In genomic region chr6:121245127-121246036, GRCm38 (mm10) we compare ENCODE assay signal across 8 mouse cellular contexts. TPM values are rescaled to one million over a fixed set of nuclear protein-coding genes. Genes with fewer than 3 reads are reported as not detected.
DNase-seq lines count a peak whose midpoint lies in the region; ATAC-seq and TF ChIP-seq lines count a peak whose summit lies in the region.

Usp18 (plus strand) TSS chr6:121245906.

- no peaks in the 10 kb centered on the region for H3K36me3 ChIP-seq in forebrain, embryonic 13.5 days (ENCODE audit: poor library complexity, severe bottlenecking)
- no peaks in the 10 kb centered on the region for H3K36me3 ChIP-seq in liver, embryonic 16.5 days (ENCODE audit: control insufficient read depth, insufficient read depth)
- no peaks in the 10 kb centered on the region for H3K36me3 ChIP-seq in neural tube, embryonic 12.5 days
- no peaks in the 10 kb centered on the region for H3K36me3 ChIP-seq in stomach, postnatal 0 days (ENCODE audit: control insufficient read depth, insufficient read depth, low read length)

- H3K4me1 ChIP-seq in forebrain, embryonic 13.5 days = 0 out of 2 replicates have a peak, but pooled peaks cover 7% of the 10 kb centered on the region
- peaks cover 12% of the 10 kb centered on the region for H3K4me1 ChIP-seq in liver, embryonic 16.5 days (ENCODE audit: control insufficient read depth, low read depth, low read length)
- H3K4me1 ChIP-seq in neural tube, embryonic 12.5 days = no peaks in the 10 kb centered on the region
- no peaks in the 10 kb centered on the region; the same call in 1 of the 2 replicates for H3K4me1 ChIP-seq in stomach, postnatal 0 days (replicated peaks; ENCODE audit: control insufficient read depth, insufficient read depth)

- ATAC-seq in cerebellum, adult (ENCODE audit: insufficient number of reproducible peaks, low FRiP score, low TSS enrichment) = peak; percentile 68; the same call in 1 of the 2 replicates
- peak; percentile 96 for ATAC-seq in forebrain, embryonic 13.5 days
- ATAC-seq in liver, embryonic 16.5 days (ENCODE audit: low read depth) = peak; percentile 88
- peak; percentile 88 for ATAC-seq in neural tube, embryonic 12.5 days (ENCODE audit: low FRiP score, low read depth)
- ATAC-seq in stomach, postnatal 0 days (ENCODE audit: low FRiP score, low TSS enrichment) = peak; percentile 94

- H3K4me3 ChIP-seq in forebrain, embryonic 13.5 days = peak within 1 kb of the TSS; percentile 59
- H3K4me3 ChIP-seq in liver, embryonic 16.5 days (ENCODE audit: low read depth, low read length) = peak within 1 kb of the TSS; percentile 83
- H3K4me3 ChIP-seq in neural tube, embryonic 12.5 days = peak within 1 kb of the TSS; percentile 46
- peak within 1 kb of the TSS; percentile 60 for H3K4me3 ChIP-seq in stomach, postnatal 0 days (ENCODE audit: low read depth, low read length)

- TF ChIP-seq EP300 in stomach, postnatal 0 days (optimal IDR thresholded peaks at IDR 0.05) = no peak

- peak; percentile 19; the same call in 1 of the 2 replicates for TF ChIP-seq CTCF in stomach, postnatal 0 days (IDR thresholded peaks at IDR 0.05; ENCODE audit: low read depth)

- WGBS in forebrain, embryonic 13.5 days = 10% methylated on average over 35 of the region's 35 CpGs
- WGBS in large intestine, adult 2 months = 3% methylated on average over 35 of the region's 35 CpGs
- WGBS in liver, embryonic 16.5 days (ENCODE audit: insufficient replicate concordance) = 3% methylated on average over 35 of the region's 35 CpGs
- WGBS in neural tube, embryonic 12.5 days = 12% methylated on average over 35 of the region's 35 CpGs
- WGBS in stomach, postnatal 0 days = 4% methylated on average over 35 of the region's 35 CpGs

- peak within 1 kb of the TSS; percentile 73 for H3K4me2 ChIP-seq in forebrain, embryonic 13.5 days
- peak within 1 kb of the TSS; percentile 82 for H3K4me2 ChIP-seq in liver, embryonic 16.5 days (ENCODE audit: low read depth, low read length)
- peak within 1 kb of the TSS; percentile 67 for H3K4me2 ChIP-seq in neural tube, embryonic 12.5 days (replicated peaks)
- H3K4me2 ChIP-seq in stomach, postnatal 0 days (replicated peaks; ENCODE audit: low read depth) = peak within 1 kb of the TSS; percentile 52

- peak; percentile 50 for DNase-seq in ES-CJ7 (ENCODE audit: low read depth, low spot score)
- DNase-seq in heart, postnatal 10 days = peak; percentile 92
- peak; percentile 65 for DNase-seq in large intestine, adult 2 months (ENCODE audit: low read depth, low spot score)
- DNase-seq in stomach, postnatal 0 days (ENCODE audit: low spot score) = peak; percentile 94

- H3K27ac ChIP-seq in forebrain, embryonic 13.5 days = no peak within 1 kb of the TSS
- peak within 1 kb of the TSS; percentile 84 for H3K27ac ChIP-seq in liver, embryonic 16.5 days (ENCODE audit: low read length)
- H3K27ac ChIP-seq in neural tube, embryonic 12.5 days = no peak within 1 kb of the TSS
- H3K27ac ChIP-seq in stomach, postnatal 0 days (replicated peaks) = 0 out of 2 replicates have a peak within 1 kb of the TSS, but pooled peaks have one; percentile 13

- H3K9ac ChIP-seq in forebrain, embryonic 13.5 days = peak within 1 kb of the TSS; percentile 68
- H3K9ac ChIP-seq in liver, embryonic 16.5 days (ENCODE audit: low read depth, low read length) = peak within 1 kb of the TSS; percentile 73
- H3K9ac ChIP-seq in neural tube, embryonic 12.5 days = peak within 1 kb of the TSS; percentile 30
- peak within 1 kb of the TSS; percentile 51 for H3K9ac ChIP-seq in stomach, postnatal 0 days (ENCODE audit: low read length)

- no peaks in the 10 kb centered on the region for H3K9me3 ChIP-seq in forebrain, embryonic 13.5 days (replicated peaks)
- H3K9me3 ChIP-seq in liver, embryonic 16.5 days (replicated peaks; ENCODE audit: control insufficient read depth, low read length) = no peaks in the 10 kb centered on the region
- no peaks in the 10 kb centered on the region for H3K9me3 ChIP-seq in neural tube, embryonic 12.5 days
- H3K9me3 ChIP-seq in stomach, postnatal 0 days (ENCODE audit: control insufficient read depth, low read length) = no peaks in the 10 kb centered on the region

- peaks cover 2% of the 10 kb centered on the region; the same call in 1 of the 2 replicates for H3K27me3 ChIP-seq in forebrain, embryonic 13.5 days
- no peaks in the 10 kb centered on the region for H3K27me3 ChIP-seq in liver, embryonic 16.5 days (ENCODE audit: control insufficient read depth, insufficient read depth, low read depth, low read length)
- H3K27me3 ChIP-seq in neural tube, embryonic 12.5 days (replicated peaks) = no peaks in the 10 kb centered on the region
- H3K27me3 ChIP-seq in stomach, postnatal 0 days (ENCODE audit: control insufficient read depth, insufficient read depth, low read length) = no peaks in the 10 kb centered on the region; the same call in 1 of the 2 replicates

- intact Hi-C loops in heart, postnatal 10 days (cut with DNase I) = no loop called here

RNA-seq across cellular contexts. Expression of gene Usp18, which starts in this region (rescaled TPM):
- 0.76 and 0.84 TPM in 2 replicates for polyA plus RNA-seq in forebrain, embryonic 13.5 days (2015; fragmentation: Nextera tagmentation; extraction: Ambion mirVana)
- 1 to 10 TPM in 1 of 2 experiments, under 1 TPM in 1; 0.82 to 1.2 TPM for total RNA-seq in heart, postnatal 10 days (2021)
- 4.7 and 17.0 TPM in 2 replicates for polyA plus RNA-seq in large intestine, adult 2 months (2012; rRNA removed)
- polyA plus RNA-seq in liver, embryonic 16.5 days (2015; fragmentation: Nextera tagmentation; extraction: Ambion mirVana) = 7.8 and 8.8 TPM in 2 replicates
- polyA plus RNA-seq in neural tube, embryonic 12.5 days (2016; fragmentation: Nextera tagmentation; extraction: Ambion mirVana) = 1.3 TPM in 2 replicates
- polyA plus RNA-seq in stomach, postnatal 0 days (2015; fragmentation: Nextera tagmentation; extraction: Ambion mirVana) = 4.7 and 5.1 TPM in 2 replicates

Comparison
In these comparisons a context has a peak if more than half of its experiments do, and no peak if none do; other contexts are left out.
1. Peak in ATAC-seq, H3K4me3 ChIP-seq, H3K9ac ChIP-seq and H3K4me2 ChIP-seq in forebrain, embryonic 13.5 days; RNA of the gene not detected or under 1 TPM.
2. H3K27ac ChIP-seq: peak in liver, embryonic 16.5 days (single experiment) and stomach, postnatal 0 days (single experiment); none in forebrain, embryonic 13.5 days (single experiment) and neural tube, embryonic 12.5 days (single experiment).
3. Peak in every context shown above with its lines, with median percentiles within 50 percentile points of each other: DNase-seq, ATAC-seq, H3K4me2 ChIP-seq, H3K4me3 ChIP-seq and H3K9ac ChIP-seq.